Mouse (Mus musculus) effector memory CD4-positive, alpha-beta T cell, adult 5 months (primary cell): ENCODE measurements around the gene Ptk6. TPM values are rescaled to one million over a fixed set of nuclear protein-coding genes. Genes with fewer than 3 reads are reported as not detected.

Source experiments
- polyA plus RNA-seq: library from polyadenylated mRNA; unstranded; fragments of 100-300 nt; shearing (Covaris generic); gene quantifications from one replicate; pipeline ENCODE4 v1.2.1, GENCODE M21; 2017

Gene Ptk6
- not detected for polyA plus RNA-seq

GRCm38 (mm10) chr2:181202422-181202821, at the start of gene Ptk6:
Gene Ptk6, minus strand, starts transcription at chr2:181202789.

GRCm38 (mm10) chr2:181241602-181242313, 39.2 kb upstream of the Ptk6 start, which contains the start of gene Helz2:
Gene Helz2, minus strand, starts transcription at chr2:181242027.

GRCm38 (mm10) chr2:181219538-181220216, 17.1 kb upstream of the Ptk6 start, which contains the start of gene Fndc11:
Gene Fndc11, plus strand, starts transcription at chr2:181220013.

GRCm38 (mm10) chr2:181213021-181213445, 10.4 kb upstream of the Ptk6 start, which contains the start of gene Srms:
Gene Srms, minus strand, starts transcription at chr2:181213185.

GRCm38 (mm10) chr2:181187121-181188000, 15.2 kb downstream of the Ptk6 start, which contains the start of gene Ppdpf:
Gene Ppdpf, plus strand, starts transcription at chr2:181187247.

GRCm38 (mm10) chr2:181156248-181157121, 46.1 kb downstream of the Ptk6 start, which contains the start of gene Eef1a2:
Gene Eef1a2, minus strand, starts transcription at chr2:181157014.

Other genes with a start within 250 kb of the Ptk6 start
- not detected for gene Nkain4, start 248.1 kb downstream of the Ptk6 start, polyA plus RNA-seq
- gene Arfgap1, start 235.6 kb downstream of the Ptk6 start, polyA plus RNA-seq = 58.9 TPM
- 0.61 TPM for gene Col20a1, start 216.3 kb downstream of the Ptk6 start, polyA plus RNA-seq
- not detected for gene Chrna4, start 159.2 kb downstream of the Ptk6 start, polyA plus RNA-seq
- 0.14 TPM for gene Kcnq2, start 67.5 kb downstream of the Ptk6 start, polyA plus RNA-seq
- not detected for gene Eef1a2, start 45.8 kb downstream of the Ptk6 start, polyA plus RNA-seq
- 106 TPM for gene Ppdpf, start 15.5 kb downstream of the Ptk6 start, polyA plus RNA-seq
- gene Srms, start 10.4 kb upstream of the Ptk6 start, polyA plus RNA-seq = 0.24 TPM
- gene Fndc11, start 17.2 kb upstream of the Ptk6 start, polyA plus RNA-seq = not detected
- 30.3 TPM for gene Helz2, start 39.2 kb upstream of the Ptk6 start, polyA plus RNA-seq
- 30.5 TPM for gene Gmeb2, start 85.2 kb upstream of the Ptk6 start, polyA plus RNA-seq
- gene Stmn3, start 111.7 kb upstream of the Ptk6 start, polyA plus RNA-seq = not detected
- 64.7 TPM for gene Rtel1, start 117.0 kb upstream of the Ptk6 start, polyA plus RNA-seq
- gene Zgpat, start 162.1 kb upstream of the Ptk6 start, polyA plus RNA-seq = 85.5 TPM
- gene Arfrp1, start 162.6 kb upstream of the Ptk6 start, polyA plus RNA-seq = 124 TPM
- gene Lime1, start 177.3 kb upstream of the Ptk6 start, polyA plus RNA-seq = 301 TPM